In genomic region chr9:119408898-119409664, GRCm38 (mm10) we compare ENCODE assay signal across 15 mouse cellular contexts. TPM values are rescaled to one million over a fixed set of nuclear protein-coding genes. Genes with fewer than 3 reads are reported as not detected.
DNase-seq lines count a peak whose midpoint lies in the region; ATAC-seq lines count a peak whose summit lies in the region.
"Had no signal": no experiment of that assay in that cellular context is flagged by ENCODE, and none has a peak within 500 bp of the region (broad histone marks: within the 10 kb centered on the region; RNA-seq: fewer than 3 reads in every experiment).

No protein-coding gene starts in this region.

- no peak for ATAC-seq in heart, embryonic 15.5 days (replicated peaks; ENCODE audit: insufficient number of reproducible peaks, insufficient read depth, low FRiP score, low read depth)
- ATAC-seq: forebrain, embryonic 14.5 days had no signal

- peak; percentile 10 for DNase-seq in kidney, adult 11 months
- no peak for DNase-seq in kidney, adult 8-10 months
- DNase-seq in 416B (ENCODE audit: low read depth): peak; percentile 15
- peak; percentile 84 for DNase-seq in MN1 (ENCODE audit: low spot score)
- DNase-seq in urinary bladder, postnatal 4 days (ENCODE audit: low spot score in 2 of 2): no peak
- DNase-seq in urinary bladder, postnatal 36 days (ENCODE audit: low spot score in 2 of 2): no peak
- no peak for DNase-seq in lung, postnatal 36 days
- DNase-seq: layer of hippocampus, adult 9-11 months; liver, embryonic 13.5 days; thymus, postnatal 14 days had no signal

- H3K36me3 ChIP-seq in heart, embryonic 15.5 days: peaks cover 8% of the 10 kb centered on the region
- H3K36me3 ChIP-seq: liver, embryonic 13.5 days had no signal

- H3K9ac ChIP-seq in heart, embryonic 15.5 days: no peak overlapping the region
- H3K9ac ChIP-seq: liver, embryonic 13.5 days had no signal

- H3K4me3 ChIP-seq in heart, embryonic 15.5 days: no peak overlapping the region
- H3K4me3 ChIP-seq: hindbrain, embryonic 12.5 days; liver, embryonic 13.5 days; megakaryocyte, embryonic 14.5 days had no signal

- H3K4me2 ChIP-seq in heart, embryonic 15.5 days: peak overlapping the region; percentile 35
- H3K4me2 ChIP-seq: hindbrain, embryonic 12.5 days; liver, embryonic 13.5 days had no signal

- peaks cover 5% of the 10 kb centered on the region for H3K9me3 ChIP-seq in heart, embryonic 15.5 days (replicated peaks)

- H3K4me1 ChIP-seq in heart, embryonic 15.5 days (replicated peaks): peaks cover 25% of the 10 kb centered on the region

- 52% methylated on average over 11 of the region's 11 CpGs for WGBS in heart, embryonic 15.5 days

- no peaks in the 10 kb centered on the region for H3K27me3 ChIP-seq in heart, embryonic 15.5 days
- H3K27me3 ChIP-seq: hindbrain, embryonic 12.5 days had no signal

- H3K27ac ChIP-seq in heart, embryonic 15.5 days: peak overlapping the region; percentile 71
- H3K27ac ChIP-seq: hindbrain, embryonic 12.5 days; liver, embryonic 13.5 days had no signal

RNA-seq across cellular contexts. Expression of gene Acvr2b, which starts 7.2 kb away (rescaled TPM):
- 9.5 and 12.6 TPM in 2 replicates for polyA plus RNA-seq in heart, embryonic 15.5 days (2015; fragmentation: Nextera tagmentation; extraction: Ambion mirVana)

RNA-seq across cellular contexts. Expression of gene Exog, which starts 35.7 kb away (rescaled TPM):
- 9.7 and 12.0 TPM in 2 replicates for polyA plus RNA-seq in heart, embryonic 15.5 days (2015; fragmentation: Nextera tagmentation; extraction: Ambion mirVana)

RNA-seq across cellular contexts. Expression of gene Slc22a14, which starts 43.7 kb away (rescaled TPM):
- 0.11 and 0.25 TPM in 2 replicates for polyA plus RNA-seq in heart, embryonic 15.5 days (2015; fragmentation: Nextera tagmentation; extraction: Ambion mirVana)
- polyA plus RNA-seq: forebrain, embryonic 14.5 days; hindbrain, embryonic 12.5 days; liver, embryonic 13.5 days; neural tube, embryonic 11.5 days had no signal

RNA-seq across cellular contexts. Expression of gene Xylb, which starts 51.9 kb away (rescaled TPM):
- polyA plus RNA-seq in heart, embryonic 15.5 days (2015; fragmentation: Nextera tagmentation; extraction: Ambion mirVana): 1.1 and 2.6 TPM in 2 replicates

Comparison
In these comparisons a context has a peak if more than half of its experiments do, and no peak if none do; other contexts are left out.
1. DNase-seq: peak in kidney, adult 11 months (single experiment), 416B (single experiment) and MN1 (single experiment); none in kidney, adult 8-10 months (0 of 2), urinary bladder, postnatal 4 days (0 of 2), urinary bladder, postnatal 36 days (0 of 2) and lung, postnatal 36 days (single experiment).